Mouse (Mus musculus) layer of hippocampus, adult 8-10 months (tissue): ENCODE measurements around the gene Gm17521. TPM values are rescaled to one million over a fixed set of nuclear protein-coding genes. Genes with fewer than 3 reads are reported as not detected.
"Not testable (repeated sequence)": the region's sequence is repeated elsewhere in the genome, so short reads cannot be mapped to it uniquely, and the experiment has no call there.

Experiments used
- DNase-seq, 2 experiments: peaks; one replicate each; pipeline ENCODE4 v3.0.0; 2022; ENCODE audit warnings: low spot score in 2 of 2
- total RNA-seq, 4 experiments: library from RNA; stranded (reverse); gene quantifications; 2 replicates each; pipeline ENCODE4 v1.2.4; 2022

Gm17521 gene
- total RNA-seq, result not detected

DNA sequence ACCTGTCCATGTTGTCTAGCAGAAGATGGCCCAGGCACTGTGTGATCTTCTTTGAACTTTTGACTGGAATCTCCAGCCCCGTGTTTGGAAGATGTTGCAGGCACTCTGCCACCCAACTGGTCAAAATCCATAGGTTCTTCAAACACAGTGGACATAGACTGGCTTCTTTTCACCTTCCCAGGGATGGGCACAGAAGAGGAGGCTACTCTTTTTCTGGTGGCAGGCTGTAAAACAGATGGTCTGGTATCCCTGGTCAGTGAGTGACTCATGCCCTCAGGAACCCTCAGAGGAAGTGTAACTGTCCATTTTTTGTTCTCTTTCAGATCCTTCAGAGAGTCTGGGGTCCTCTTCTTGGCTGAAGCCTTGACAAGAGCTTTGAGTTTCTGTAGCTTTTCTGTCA is at the start of gene Gm17521:
Gene Gm17521, minus strand, starts transcription at position 101 of the 400 bp plus-strand sequence.
- DNase-seq, result not testable (repeated sequence)

DNA sequence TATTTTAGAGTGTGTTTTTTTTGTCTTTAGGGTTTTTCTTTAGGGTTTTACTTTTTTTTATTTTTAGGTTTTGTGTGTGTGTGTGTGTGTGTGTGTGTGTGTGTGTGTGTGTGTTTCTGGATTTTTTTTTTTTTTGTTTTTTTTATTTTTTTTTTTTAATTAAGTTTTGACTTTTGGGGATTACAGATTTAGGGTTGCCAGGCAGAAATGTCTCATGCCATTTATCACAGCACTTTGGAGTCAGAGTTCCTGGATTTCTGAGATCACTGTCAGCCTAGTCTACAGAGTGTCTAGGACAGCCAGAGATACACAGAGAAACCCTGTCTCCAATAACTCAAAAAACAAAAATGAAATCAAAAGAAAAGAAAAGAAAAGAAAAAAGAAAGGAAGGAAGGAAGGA is 14.5 kb upstream of the Gm17521 start:
- no peak for DNase-seq

DNA sequence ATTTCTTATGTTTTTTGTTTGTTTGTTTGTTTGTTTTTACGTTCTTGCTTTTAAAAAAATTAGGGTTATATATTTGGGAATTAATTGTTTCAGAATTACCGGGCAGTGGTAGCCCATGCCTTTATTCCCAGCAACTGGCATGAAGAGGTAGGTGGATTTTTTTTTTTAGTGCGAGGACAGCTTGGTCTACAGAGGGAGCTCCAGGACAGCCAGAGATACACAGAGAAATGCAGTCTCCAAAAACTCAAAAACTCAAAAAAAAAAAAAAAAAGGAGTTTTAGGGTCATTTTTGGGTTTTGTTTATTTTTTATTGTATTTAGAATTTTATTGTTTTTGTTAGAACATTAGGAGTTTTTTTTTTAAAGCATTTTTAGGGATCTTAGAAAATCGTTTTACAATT is 14.0 kb upstream of the Gm17521 start:
- DNase-seq, result no peak

Other genes with a start within 250 kb of the Gm17521 start
- gene Cldn34c1, start 73.8 kb upstream of the Gm17521 start, total RNA-seq, result 1 to 10 TPM; 4.4 to 6.8 (median 6.0) TPM
- not detected for gene Srsx, start 192.8 kb upstream of the Gm17521 start, total RNA-seq
- not detected for gene Gm17577, start 217.2 kb upstream of the Gm17521 start, total RNA-seq